Mouse (Mus musculus): ENCODE results near the gene Lrguk. TPM values are rescaled to one million over a fixed set of nuclear protein-coding genes. Genes with fewer than 3 reads are reported as not detected.
A peak's percentile ranks its signal among the peaks of the same experiment; 100 is the strongest.

The Lrguk gene
- polyA plus RNA-seq, 1 experiment from 2014 or later, result 0.59 TPM

DNA sequence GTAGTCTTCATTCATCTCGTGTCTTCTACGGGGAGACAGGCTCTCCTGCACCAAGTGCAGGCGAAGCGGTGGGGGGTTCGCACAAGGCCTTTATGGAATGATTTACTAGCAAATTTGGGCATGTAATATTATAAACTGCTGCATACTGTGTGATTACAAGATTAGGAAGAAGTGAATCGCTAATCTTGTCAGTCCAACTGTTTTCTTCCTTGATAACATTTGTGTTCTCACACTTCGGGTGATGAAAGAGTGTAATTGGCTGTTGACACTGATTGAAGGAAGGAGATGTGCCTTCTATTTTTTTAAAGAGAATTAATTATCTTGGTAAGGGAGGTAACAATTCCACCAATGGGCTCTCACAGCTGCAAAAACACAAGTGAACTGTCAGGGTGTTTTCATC is 119.4 kb downstream of the Lrguk start:
- WGBS, result 68% methylated on average over 7 of the region's 7 CpGs
- no peaks in the 10 kb centered on the region for H3K36me3 ChIP-seq (ENCODE audit: control insufficient read depth, insufficient read depth, low read length)
- H3K27me3 ChIP-seq (ENCODE audit: control insufficient read depth, insufficient read depth, low read length), result no peaks in the 10 kb centered on the region
- peaks cover 0 to under 1% of the 10 kb centered on the region in 2 experiments; a peak in 1 of 4 replicates for H3K4me1 ChIP-seq (ENCODE audit: control insufficient read depth in 2 of 2, insufficient read depth in 2 of 2, low read length in 2 of 2)
- H3K9ac ChIP-seq (ENCODE audit: low read length), result no peak overlapping the region
- no peak overlapping the region for H3K27ac ChIP-seq (replicated peaks in 1 of 2; ENCODE audit: control insufficient read depth in 1 of 2, insufficient read depth in 1 of 2, low read depth in 2 of 2, low read length in 2 of 2)
- H3K4me2 ChIP-seq (ENCODE audit: low read length), result no peak overlapping the region
- H3K9me3 ChIP-seq (ENCODE audit: control insufficient read depth, low read length), result peaks cover 7% of the 10 kb centered on the region; the same call in 1 of the 2 replicates
- no peak for ATAC-seq (ENCODE audit: insufficient number of reproducible peaks, insufficient read depth, low FRiP score, low read depth)
- no peak overlapping the region for H3K4me3 ChIP-seq (ENCODE audit: control insufficient read depth in 1 of 2, insufficient read depth in 1 of 2, low read depth in 1 of 2, low read length in 2 of 2)

DNA sequence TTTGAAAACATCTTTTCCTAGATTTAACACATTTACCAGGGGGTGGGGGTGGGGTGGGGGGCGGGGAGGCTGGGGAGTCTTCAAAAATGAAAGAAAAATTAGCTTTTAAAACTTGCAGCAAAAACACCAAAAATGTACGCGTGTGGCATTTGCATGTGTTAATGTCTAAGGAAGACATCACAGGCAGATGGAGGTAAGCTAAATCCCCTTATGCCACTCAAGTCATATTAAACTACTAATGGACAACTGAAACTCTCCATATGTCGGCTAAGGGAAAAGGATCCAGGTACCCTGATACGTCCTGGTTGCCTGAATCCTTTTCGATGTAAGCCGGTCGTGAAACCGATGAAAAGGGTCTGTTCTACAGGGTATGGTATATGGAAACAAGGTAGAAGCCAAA is 119.8 kb downstream of the Lrguk start:
- no peak overlapping the region for H3K27ac ChIP-seq (replicated peaks in 1 of 2; ENCODE audit: control insufficient read depth in 1 of 2, insufficient read depth in 1 of 2, low read depth in 2 of 2, low read length in 2 of 2)
- peaks cover 7% of the 10 kb centered on the region; the same call in 1 of the 2 replicates for H3K9me3 ChIP-seq (ENCODE audit: control insufficient read depth, low read length)
- H3K4me2 ChIP-seq (ENCODE audit: low read length), result no peak overlapping the region
- H3K4me1 ChIP-seq (ENCODE audit: control insufficient read depth in 2 of 2, insufficient read depth in 2 of 2, low read length in 2 of 2), result peaks cover 0 to 4% of the 10 kb centered on the region in 2 experiments; a peak in 2 of 4 replicates
- H3K36me3 ChIP-seq (ENCODE audit: control insufficient read depth, insufficient read depth, low read length), result no peaks in the 10 kb centered on the region
- WGBS, result 81% methylated on average over 9 of the region's 9 CpGs
- H3K9ac ChIP-seq (ENCODE audit: low read length), result no peak overlapping the region
- no peak for ATAC-seq (ENCODE audit: insufficient number of reproducible peaks, insufficient read depth, low FRiP score, low read depth)
- H3K4me3 ChIP-seq (ENCODE audit: control insufficient read depth in 1 of 2, insufficient read depth in 1 of 2, low read depth in 1 of 2, low read length in 2 of 2), result no peak overlapping the region
- H3K27me3 ChIP-seq (ENCODE audit: control insufficient read depth, insufficient read depth, low read length), result no peaks in the 10 kb centered on the region

DNA sequence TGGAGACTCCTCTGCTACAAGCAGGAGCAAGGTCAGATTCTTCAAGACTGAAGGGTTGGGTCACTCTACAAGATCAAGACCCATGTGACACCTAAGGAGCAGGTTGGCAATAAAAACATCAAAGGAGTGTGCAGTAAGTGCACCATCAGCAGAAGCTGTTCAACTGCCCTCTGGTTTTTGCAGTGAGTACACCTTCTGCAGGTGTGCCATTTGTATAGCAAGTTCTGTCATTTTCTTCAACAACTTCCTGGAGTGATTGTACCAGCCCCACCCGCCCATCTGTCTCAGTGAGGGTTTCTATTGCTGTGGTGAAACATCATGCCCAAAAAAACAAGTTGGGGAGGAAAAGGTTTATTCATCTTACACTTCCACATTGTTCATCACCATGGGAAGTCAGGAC is 120.6 kb downstream of the Lrguk start:
- Histone ChIP-seq H3K4me2 (ENCODE audit: low read length) (no peak overlapping the region), H3K4me3 (ENCODE audit: control insufficient read depth in 1 of 2, insufficient read depth in 1 of 2, low read depth in 1 of 2, low read length in 2 of 2) (no peak overlapping the region), H3K27ac (replicated peaks in 1 of 2; ENCODE audit: control insufficient read depth in 1 of 2, insufficient read depth in 1 of 2, low read depth in 2 of 2, low read length in 2 of 2) (no peak overlapping the region), H3K4me1 (ENCODE audit: control insufficient read depth in 2 of 2, insufficient read depth in 2 of 2, low read length in 2 of 2) (peaks cover 0 to 12% of the 10 kb centered on the region in 2 experiments; a peak in 3 of 4 replicates), H3K36me3 (ENCODE audit: control insufficient read depth, insufficient read depth, low read length) (no peaks in the 10 kb centered on the region), H3K9ac (ENCODE audit: low read length) (no peak overlapping the region), H3K9me3 (ENCODE audit: control insufficient read depth, low read length) (peaks cover 7% of the 10 kb centered on the region; the same call in 1 of the 2 replicates), H3K27me3 (ENCODE audit: control insufficient read depth, insufficient read depth, low read length) (no peaks in the 10 kb centered on the region)
- no peak for ATAC-seq (ENCODE audit: insufficient number of reproducible peaks, insufficient read depth, low FRiP score, low read depth)
- 82% methylated on average over 1 of the region's 1 CpGs for WGBS

DNA sequence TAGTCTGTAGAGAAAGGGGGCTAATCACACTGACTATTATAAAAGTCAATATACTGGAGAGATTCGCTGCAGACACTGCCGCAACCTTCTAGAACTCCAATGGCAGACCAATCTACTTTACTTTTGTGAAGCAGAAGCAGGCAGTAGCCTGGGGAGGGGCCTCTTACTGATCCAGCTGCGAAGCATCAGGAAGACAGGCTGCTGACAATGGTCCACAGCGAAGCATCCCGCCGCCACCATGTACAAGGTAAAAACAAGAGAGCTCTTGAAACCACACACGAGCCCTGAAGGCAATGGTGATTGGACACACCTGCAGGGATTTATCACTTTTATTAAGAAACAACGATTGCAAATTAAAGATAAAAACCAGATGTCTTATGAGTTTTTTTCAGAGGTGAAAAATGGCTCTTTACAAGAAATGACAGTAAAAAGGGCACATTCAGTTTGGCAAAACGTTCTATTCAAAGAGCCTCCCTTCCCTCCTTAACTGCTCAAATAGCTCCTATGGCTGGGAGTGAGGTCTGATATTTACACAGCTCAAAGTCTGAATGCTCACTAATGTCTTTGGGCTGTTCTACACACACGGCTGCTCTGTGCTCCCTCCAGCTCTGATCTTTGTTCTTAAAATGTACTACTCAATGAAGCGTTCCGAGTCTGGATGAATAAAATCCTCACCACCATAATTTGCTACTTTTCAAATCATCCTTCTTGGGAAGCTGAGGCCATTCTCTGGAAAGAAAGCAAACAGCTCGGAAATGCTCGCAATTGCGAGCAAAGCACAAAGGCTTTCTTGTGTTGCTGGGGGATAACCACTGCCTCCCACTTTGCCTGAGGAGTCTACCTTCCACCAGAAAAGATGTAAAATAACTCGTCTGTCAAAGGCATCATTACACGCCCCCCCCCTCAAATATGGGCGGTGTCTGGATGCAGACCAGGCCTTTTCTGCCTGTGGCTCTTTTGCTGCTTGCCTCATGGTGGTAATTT is 124.1 kb downstream of the Lrguk start:
- H3K9me3 ChIP-seq (ENCODE audit: control insufficient read depth, low read length), result no peaks in the 10 kb centered on the region
- H3K27ac ChIP-seq (replicated peaks in 1 of 2; ENCODE audit: control insufficient read depth in 1 of 2, insufficient read depth in 1 of 2, low read depth in 2 of 2, low read length in 2 of 2), result no peak overlapping the region
- 77% methylated on average over 18 of the region's 18 CpGs for WGBS
- H3K36me3 ChIP-seq (ENCODE audit: control insufficient read depth, insufficient read depth, low read length), result peaks cover 17% of the 10 kb centered on the region
- no peak overlapping the region for H3K4me2 ChIP-seq (ENCODE audit: low read length)
- H3K27me3 ChIP-seq (ENCODE audit: control insufficient read depth, insufficient read depth, low read length), result no peaks in the 10 kb centered on the region
- peaks cover 12 to 23% of the 10 kb centered on the region in 2 experiments for H3K4me1 ChIP-seq (ENCODE audit: control insufficient read depth in 2 of 2, insufficient read depth in 2 of 2, low read length in 2 of 2)
- ATAC-seq (ENCODE audit: insufficient number of reproducible peaks, insufficient read depth, low FRiP score, low read depth), result no peak
- no peak overlapping the region for H3K9ac ChIP-seq (ENCODE audit: low read length)
- no peak overlapping the region for H3K4me3 ChIP-seq (ENCODE audit: control insufficient read depth in 1 of 2, insufficient read depth in 1 of 2, low read depth in 1 of 2, low read length in 2 of 2)

DNA sequence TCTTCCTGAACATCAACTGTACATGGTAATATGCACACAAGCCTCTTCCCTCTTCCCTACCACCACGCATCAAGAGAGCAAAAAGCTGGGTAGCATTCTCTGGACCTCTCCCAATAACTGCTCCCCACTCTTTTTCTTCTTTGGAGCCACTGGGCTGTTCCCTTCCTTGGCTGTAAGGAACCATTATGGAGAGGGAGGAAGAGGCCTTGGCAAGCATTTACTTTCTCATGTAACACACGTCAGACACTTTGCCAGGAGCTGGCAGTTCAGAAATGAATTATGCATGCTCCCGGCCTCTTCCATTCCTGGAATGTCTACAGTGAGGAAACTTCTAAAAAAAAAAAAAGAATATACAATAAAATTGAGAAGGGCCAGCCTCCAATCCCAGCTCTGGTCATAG is 125.0 kb downstream of the Lrguk start:
- ATAC-seq (ENCODE audit: insufficient number of reproducible peaks, insufficient read depth, low FRiP score, low read depth), result no peak
- H3K4me1 ChIP-seq (ENCODE audit: control insufficient read depth in 2 of 2, insufficient read depth in 2 of 2, low read length in 2 of 2), result peaks cover 12 to 23% of the 10 kb centered on the region in 2 experiments
- H3K36me3 ChIP-seq (ENCODE audit: control insufficient read depth, insufficient read depth, low read length), result peaks cover 25% of the 10 kb centered on the region
- no peaks in the 10 kb centered on the region for H3K9me3 ChIP-seq (ENCODE audit: control insufficient read depth, low read length)
- no peak overlapping the region for H3K9ac ChIP-seq (ENCODE audit: low read length)
- peak overlapping the region in 1 of 2 experiments; percentile 49; a peak in 1 of 4 replicates for H3K27ac ChIP-seq (replicated peaks in 1 of 2; ENCODE audit: control insufficient read depth in 1 of 2, insufficient read depth in 1 of 2, low read depth in 2 of 2, low read length in 2 of 2)
- H3K27me3 ChIP-seq (ENCODE audit: control insufficient read depth, insufficient read depth, low read length), result no peaks in the 10 kb centered on the region
- WGBS, result 49% methylated on average over 3 of the region's 3 CpGs
- H3K4me3 ChIP-seq (ENCODE audit: control insufficient read depth in 1 of 2, insufficient read depth in 1 of 2, low read depth in 1 of 2, low read length in 2 of 2), result no peak overlapping the region
- H3K4me2 ChIP-seq (ENCODE audit: low read length), result no peak overlapping the region

DNA sequence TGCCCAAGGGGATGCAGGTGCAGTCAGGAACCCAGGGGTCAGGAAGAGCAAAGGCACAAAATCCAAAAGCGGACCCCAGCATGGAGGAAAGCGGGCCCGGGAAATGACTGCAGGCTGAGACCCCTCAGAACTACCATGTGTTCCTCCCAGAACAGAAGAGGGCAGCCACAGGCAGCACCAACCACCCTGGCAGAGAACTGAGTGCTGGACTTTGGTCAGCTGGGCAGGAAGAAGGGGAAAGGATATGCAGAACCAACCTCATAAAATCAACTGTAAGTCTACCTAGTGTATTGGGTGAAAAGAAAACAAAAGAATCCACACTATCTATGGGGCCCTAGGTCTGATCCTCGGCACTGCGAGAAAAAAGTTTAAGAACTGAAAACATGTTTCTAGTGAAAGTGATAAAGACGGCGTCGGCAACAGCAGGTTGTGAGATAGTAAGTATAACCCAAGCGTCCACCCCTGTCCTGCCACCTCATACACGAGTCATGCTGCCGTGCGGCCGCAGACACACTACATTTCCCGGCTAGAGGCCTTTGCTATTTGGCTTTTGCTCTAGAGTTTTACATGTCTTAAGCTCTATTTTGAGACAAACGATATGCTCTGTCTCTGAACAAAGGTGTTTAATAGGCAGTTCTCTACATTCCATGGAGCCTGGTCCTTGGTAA is 126.0 kb downstream of the Lrguk start:
- peaks cover 15 to 27% of the 10 kb centered on the region in 2 experiments for H3K4me1 ChIP-seq (ENCODE audit: control insufficient read depth in 2 of 2, insufficient read depth in 2 of 2, low read length in 2 of 2)
- WGBS, result 61% methylated on average over 15 of the region's 15 CpGs
- no peaks in the 10 kb centered on the region for H3K27me3 ChIP-seq (ENCODE audit: control insufficient read depth, insufficient read depth, low read length)
- H3K27ac ChIP-seq (replicated peaks in 1 of 2; ENCODE audit: control insufficient read depth in 1 of 2, insufficient read depth in 1 of 2, low read depth in 2 of 2, low read length in 2 of 2), result no peak overlapping the region
- peaks cover 36% of the 10 kb centered on the region for H3K36me3 ChIP-seq (ENCODE audit: control insufficient read depth, insufficient read depth, low read length)
- H3K4me2 ChIP-seq (ENCODE audit: low read length), result no peak overlapping the region
- ATAC-seq (ENCODE audit: insufficient number of reproducible peaks, insufficient read depth, low FRiP score, low read depth), result no peak
- H3K4me3 ChIP-seq (ENCODE audit: control insufficient read depth in 1 of 2, insufficient read depth in 1 of 2, low read depth in 1 of 2, low read length in 2 of 2), result no peak overlapping the region
- no peak overlapping the region for H3K9ac ChIP-seq (ENCODE audit: low read length)
- H3K9me3 ChIP-seq (ENCODE audit: control insufficient read depth, low read length), result no peaks in the 10 kb centered on the region

DNA sequence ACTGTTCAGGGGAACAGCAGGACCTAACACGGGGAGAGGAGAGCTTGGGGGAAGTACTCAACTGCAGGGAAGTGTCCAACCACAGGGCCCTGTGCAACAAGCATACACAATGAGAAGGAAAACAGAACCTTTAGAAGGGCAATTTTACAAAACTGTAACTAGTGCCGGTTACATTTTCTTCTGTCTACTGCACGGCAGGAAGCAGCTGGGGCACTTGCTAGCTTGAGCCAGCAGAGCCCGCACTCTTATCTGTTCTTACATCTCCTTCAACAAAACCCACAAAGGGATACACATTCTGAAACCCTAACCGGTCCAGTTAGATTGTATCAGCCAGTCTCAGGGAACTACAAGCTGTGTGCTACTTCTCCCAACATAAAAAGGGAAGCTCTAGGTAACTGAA is 126.8 kb downstream of the Lrguk start:
- no peak overlapping the region for H3K27ac ChIP-seq (replicated peaks in 1 of 2; ENCODE audit: control insufficient read depth in 1 of 2, insufficient read depth in 1 of 2, low read depth in 2 of 2, low read length in 2 of 2)
- no peak overlapping the region for H3K4me2 ChIP-seq (ENCODE audit: low read length)
- no peaks in the 10 kb centered on the region for H3K27me3 ChIP-seq (ENCODE audit: control insufficient read depth, insufficient read depth, low read length)
- no peak overlapping the region for H3K4me3 ChIP-seq (ENCODE audit: control insufficient read depth in 1 of 2, insufficient read depth in 1 of 2, low read depth in 1 of 2, low read length in 2 of 2)
- H3K9ac ChIP-seq (ENCODE audit: low read length), result no peak overlapping the region
- H3K9me3 ChIP-seq (ENCODE audit: control insufficient read depth, low read length), result no peaks in the 10 kb centered on the region
- peaks cover 44% of the 10 kb centered on the region for H3K36me3 ChIP-seq (ENCODE audit: control insufficient read depth, insufficient read depth, low read length)
- no peak for ATAC-seq (ENCODE audit: insufficient number of reproducible peaks, insufficient read depth, low FRiP score, low read depth)
- peaks cover 20 to 33% of the 10 kb centered on the region in 2 experiments for H3K4me1 ChIP-seq (ENCODE audit: control insufficient read depth in 2 of 2, insufficient read depth in 2 of 2, low read length in 2 of 2)
- 48% methylated on average over 5 of the region's 5 CpGs for WGBS
